Mouse (Mus musculus) myocyte (in vitro differentiated cells): ENCODE measurements around the gene Lgr6.
A peak's percentile ranks its signal among the peaks of the same experiment; 100 is the strongest.

Source experiments
- E2F4 ChIP-seq: IDR thresholded peaks from one replicate; pipeline ENCODE4 v1.6.1; 2011; ENCODE audit warnings: mild to moderate bottlenecking, control low read depth, moderate library complexity; ENCODE audit not compliant: insufficient read depth
- MYOD1 ChIP-seq, 3 experiments: IDR thresholded peaks; one replicate each; pipeline ENCODE4 v1.6.1; 2011; ENCODE audit warnings: control low read depth in 2 of 3, low read depth in 2 of 3, mild to moderate bottlenecking in 2 of 3, moderate library complexity in 1 of 3; ENCODE audit not compliant: insufficient read length in 2 of 3, control insufficient read depth in 1 of 3
- POLR2A ChIP-seq: IDR thresholded peaks from one replicate; pipeline ENCODE4 v1.6.1; 2011; ENCODE audit warnings: low read depth, mild to moderate bottlenecking, control low read depth, moderate library complexity; ENCODE audit not compliant: insufficient read length
- POLR2AphosphoS2 ChIP-seq: IDR thresholded peaks from one replicate; pipeline ENCODE4 v1.6.1; 2011; ENCODE audit warnings: low read depth, control low read depth; ENCODE audit not compliant: insufficient read length
- REST ChIP-seq: IDR thresholded peaks from one replicate; pipeline ENCODE4 v1.6.1; 2011; ENCODE audit warnings: mild to moderate bottlenecking, control low read depth, moderate library complexity; ENCODE audit not compliant: insufficient read depth, insufficient read length
- TCF12 ChIP-seq: IDR thresholded peaks from one replicate; pipeline ENCODE4 v1.6.1; 2011; ENCODE audit warnings: mild to moderate bottlenecking, control low read depth; ENCODE audit not compliant: poor library complexity, insufficient read depth, severe bottlenecking
- USF1 ChIP-seq: IDR thresholded peaks from one replicate; pipeline ENCODE4 v1.6.1; 2011; ENCODE audit warnings: low read depth, mild to moderate bottlenecking, control low read depth, moderate library complexity

GRCm38 (mm10) chr1:135086015-135086414 is 19.1 kb downstream of the Lgr6 start:
- TF ChIP-seq USF1 (no peak), POLR2A (no peak), E2F4 (no peak), TCF12 (peak; percentile 35), POLR2AphosphoS2 (no peak), REST (no peak), MYOD1 (IDR thresholded peaks at IDR 0.05; ENCODE audit: control insufficient read depth in 1 of 3, insufficient read length in 2 of 3, low read depth in 2 of 3) (peak in 2 of 3 experiments; percentile 48 to 96)
